Mouse (Mus musculus) adrenal gland (tissue): ENCODE results near the gene Olfr681.
"Not testable (repeated sequence)": the region's sequence is repeated elsewhere in the genome, so short reads cannot be mapped to it uniquely, and the experiment has no call there.

ENCODE experiments used
- intact Hi-C: fragments of 180-260 bp; cut with DNase I; formaldehyde crosslinking; loops from one replicate; pipeline ENCODE4 v1.15.1; 2025
- long read RNA-seq, 2 experiments: library from polyadenylated mRNA; unstranded; transcript quantifications; one replicate each; pipeline ENCODE4 v2.0.0; 2020; ENCODE audit warnings: borderline replicate concordance in 1 of 2; ENCODE audit not compliant: insufficient replicate concordance in 1 of 2

Gene Olfr681
- long read RNA-seq, experiment 1 = 0 reads
- long read RNA-seq, experiment 2 = 0 reads

DNA sequence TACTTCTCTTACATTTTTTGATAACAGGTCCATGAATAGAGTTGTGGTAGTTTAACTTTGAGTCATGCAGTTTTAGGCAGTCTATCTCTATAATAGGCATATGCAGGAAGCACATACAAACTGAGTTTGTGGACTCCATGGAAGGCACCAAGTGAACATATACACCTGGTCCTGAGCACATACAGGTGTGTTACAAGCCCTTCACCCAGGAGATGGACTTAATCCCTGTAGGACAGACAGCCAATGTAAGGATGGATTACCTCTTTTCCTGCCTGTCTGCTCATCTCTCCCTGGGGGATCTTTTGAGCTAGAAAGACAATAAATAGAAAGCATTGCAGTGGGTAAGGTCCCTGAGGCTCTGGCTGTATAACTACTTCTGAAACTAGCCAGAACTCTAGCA lies at the start of gene Olfr681:
Gene Olfr681 (plus strand): TSS at position 301 of the 400 bp plus-strand sequence.
- intact Hi-C loops = no loop called here

- intact Hi-C loops = no loop called here
Measured at GRCm38 (mm10) chr7:105080905-105081304, 35.7 kb upstream of the Olfr681 start, which contains the start of gene Olfr679. TSS of gene Olfr679 (plus strand) at chr7:105081205.

DNA sequence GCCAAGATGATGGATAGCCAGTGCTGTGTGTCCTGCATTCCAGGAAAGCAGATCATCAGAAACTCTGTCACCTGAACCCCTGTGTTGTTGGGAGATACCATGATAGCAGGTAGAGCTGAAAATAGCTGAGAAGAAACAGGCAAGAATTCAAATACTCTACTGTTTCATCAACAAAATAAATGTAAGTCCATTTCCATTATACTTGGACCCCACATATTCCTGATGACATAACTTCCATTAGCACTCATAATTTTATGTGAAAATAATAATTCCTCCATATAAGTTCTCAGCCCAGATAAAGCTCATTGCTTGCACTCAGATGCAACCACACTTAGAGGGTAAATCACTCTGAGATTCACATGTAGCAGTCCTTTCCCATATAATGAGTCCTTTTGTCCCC lies 23.9 kb upstream of the Olfr681 start, which contains the start of gene Olfr680-ps1:
Gene Olfr680-ps1 (minus strand): TSS at position 101 of the 400 bp plus-strand sequence.
- intact Hi-C loops = not testable (repeated sequence)

GRCm38 (mm10) chr7:105141275-105141674 lies 24.6 kb downstream of the Olfr681 start:
- intact Hi-C loops = no loop called here

DNA sequence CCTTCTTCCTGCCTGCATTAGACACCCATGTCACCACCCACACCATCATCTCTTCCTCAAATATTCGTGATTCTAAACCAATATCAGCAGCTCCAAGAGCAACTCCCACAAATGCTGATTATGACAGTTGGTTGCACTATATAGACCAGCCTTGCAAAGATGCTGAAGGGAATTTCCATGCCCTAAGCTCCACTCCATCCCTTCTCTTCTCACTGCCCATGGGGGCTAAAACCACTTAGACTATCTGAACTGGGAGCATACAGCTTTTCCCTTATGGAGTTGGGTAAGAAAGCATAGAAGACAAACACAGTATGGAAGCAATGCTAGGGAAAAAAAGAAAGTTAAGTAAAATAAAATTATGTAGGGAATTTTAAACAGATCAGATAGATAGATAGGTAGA lies 30.3 kb downstream of the Olfr681 start, which contains the start of gene Olfr683:
Gene Olfr683 (minus strand): TSS at position 101 of the 400 bp plus-strand sequence.
- intact Hi-C loops = no loop called here

- intact Hi-C loops = no loop called here
Measured at GRCm38 (mm10) chr7:105163553-105163952, 46.9 kb downstream of the Olfr681 start, which contains the start of gene Olfr684. TSS of gene Olfr684 (minus strand) at chr7:105163653.

GRCm38 (mm10) chr7:105170773-105171172 lies 54.1 kb downstream of the Olfr681 start:
- intact Hi-C loops = loop anchor here (5.0 kb wide), 2 partner anchors 162 to 357 kb away; partner anchors contain the start of gene Olfr690
